Mouse (Mus musculus) lung, adult 2 months (tissue): Measurements from ENCODE around the gene Lipc. TPM values are rescaled to one million over a fixed set of nuclear protein-coding genes. Genes with fewer than 3 reads are reported as not detected.

Source experiments
- DNase-seq: peaks from one replicate; pipeline ENCODE4 v3.0.0; 2022
- H3K4me1 ChIP-seq: fragments of 200-500 bp; 2 replicates; pipeline ENCODE4 v1.6.1; 2011; ENCODE audit warnings: low read length; ENCODE audit not compliant: control insufficient read depth, insufficient read depth
- H3K4me3 ChIP-seq: fragments of 200-500 bp; replicated peaks from 2 replicates; pipeline ENCODE3; 2011; ENCODE audit warnings: low read depth, mild to moderate bottlenecking, control low read depth, low read length; ENCODE audit errors: extremely low read depth
- CTCF ChIP-seq: fragments of 200-500 bp; IDR thresholded peaks from 2 replicates; pipeline ENCODE4 v1.5.1; 2011; ENCODE audit warnings: mild to moderate bottlenecking, low read length, control low read depth; ENCODE audit not compliant: insufficient read depth
- POLR2A ChIP-seq: fragments of 200-500 bp; IDR thresholded peaks from 2 replicates; pipeline ENCODE4 v1.6.1; 2011; ENCODE audit warnings: low read depth, mild to moderate bottlenecking, control low read depth, low read length, borderline replicate concordance; ENCODE audit errors: extremely low read depth
- WGBS: fragments of 180-500 bp; shearing (Covaris S2); methylation state at CpG from one replicate; pipeline ENCODE4 v1.1.7; 2018; 5-methylcytosine and 5-hydroxymethylcytosine counted together
- polyA plus RNA-seq: library from polyadenylated mRNA; depleted of rRNA; stranded (reverse); fragments of >200 nt; gene quantifications from 2 replicates; pipeline ENCODE4 v1.2.3, GENCODE M21; 2012

Gene Lipc
- polyA plus RNA-seq, 1 experiment = 0.25 TPM

DNA sequence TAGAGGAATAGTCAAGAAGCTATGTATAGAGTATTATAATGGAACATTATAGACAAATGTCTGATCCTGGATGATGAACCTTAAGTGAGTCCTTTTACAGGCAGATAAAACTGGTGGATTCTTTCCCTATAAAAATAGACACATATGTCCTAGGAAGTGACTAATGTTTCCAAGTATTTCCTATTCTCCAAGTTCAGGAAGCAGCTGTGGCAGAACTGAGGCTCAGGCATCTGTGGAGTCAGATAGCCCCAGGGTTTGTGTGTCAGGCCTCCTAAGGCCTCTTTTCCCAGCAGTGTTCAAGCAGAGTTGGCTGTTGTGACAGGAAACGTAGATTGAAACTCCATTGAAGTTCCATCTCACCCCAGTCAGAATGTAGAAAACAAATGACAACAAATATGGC, 25.4 kb upstream of the Lipc start:
- TF ChIP-seq CTCF (no peak), POLR2A (no peak)
- Histone ChIP-seq H3K4me1 (no peaks in the 10 kb centered on the region), H3K4me3 (no peak overlapping the region)
- WGBS = 55% methylated on average over 1 of the region's 1 CpGs
- no peak for DNase-seq

DNA sequence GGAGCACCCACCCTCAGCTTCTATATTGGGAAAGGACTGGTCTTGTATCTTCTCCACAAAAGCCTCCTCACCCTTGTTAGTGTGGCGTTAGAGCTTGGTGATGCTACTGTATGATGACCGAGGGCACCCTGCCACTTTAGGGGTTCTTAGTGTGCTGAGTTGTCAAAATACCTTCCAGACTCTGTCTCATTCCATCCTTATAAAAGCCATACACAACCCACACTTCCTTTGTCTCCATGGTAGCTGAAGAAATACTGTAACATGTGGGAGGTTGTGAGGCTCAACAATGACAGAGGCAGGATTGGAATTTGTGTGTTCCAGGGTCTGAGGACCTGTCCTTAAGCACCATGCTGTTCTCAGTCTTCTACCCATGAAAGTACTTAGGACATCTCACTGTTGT, 23.9 kb upstream of the Lipc start:
- 91% methylated on average over 2 of the region's 2 CpGs for WGBS
- Histone ChIP-seq H3K4me1 (no peaks in the 10 kb centered on the region), H3K4me3 (no peak overlapping the region)
- no peak for DNase-seq
- TF ChIP-seq CTCF (no peak), POLR2A (no peak)

DNA sequence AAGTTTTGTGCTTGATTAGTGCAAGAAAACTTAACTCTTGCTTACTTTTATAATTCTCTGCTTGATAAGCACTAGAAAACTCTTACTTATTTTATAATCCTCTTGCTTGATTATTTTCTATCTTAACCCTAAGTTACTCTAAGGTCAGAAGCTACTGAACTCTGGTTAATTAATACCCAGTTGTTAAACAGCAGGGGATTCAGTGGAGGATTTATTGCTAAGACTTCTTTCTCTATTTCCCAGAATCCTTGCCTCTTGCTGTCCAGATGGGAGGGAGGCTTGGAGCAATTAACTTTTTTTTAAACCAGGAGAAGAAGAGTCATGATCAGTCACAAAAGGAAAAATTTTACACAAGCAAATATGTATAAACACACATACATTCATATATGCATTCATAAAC, 21.3 kb upstream of the Lipc start:
- no peak for DNase-seq
- Histone ChIP-seq H3K4me3 (no peak overlapping the region), H3K4me1 (no peaks in the 10 kb centered on the region)
- TF ChIP-seq CTCF (no peak), POLR2A (no peak)

DNA sequence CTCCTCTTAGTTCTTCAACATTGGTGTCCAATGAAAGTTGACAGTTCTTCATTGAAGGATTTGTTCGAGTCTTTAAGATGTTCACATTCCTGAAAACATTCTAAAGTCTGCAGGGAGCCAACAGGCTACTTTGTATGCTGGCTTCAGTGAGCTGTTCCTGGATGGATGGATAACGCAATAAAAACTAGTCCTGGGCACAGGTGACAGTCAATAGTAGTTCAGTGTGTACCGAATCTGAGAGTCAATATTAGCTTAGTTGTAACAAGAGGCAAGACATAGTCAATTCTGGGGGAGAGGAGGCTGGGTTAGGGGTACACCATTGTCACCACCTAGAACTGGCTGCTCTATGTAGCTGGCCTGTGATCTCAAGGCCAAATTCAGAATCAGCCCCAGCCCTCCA, 17.2 kb upstream of the Lipc start:
- no peak for DNase-seq
- no peak overlapping the region for H3K4me3 ChIP-seq
- WGBS = 65% methylated on average over 3 of the region's 3 CpGs
- H3K4me1 ChIP-seq = no peaks in the 10 kb centered on the region
- TF ChIP-seq CTCF (no peak), POLR2A (no peak)

DNA sequence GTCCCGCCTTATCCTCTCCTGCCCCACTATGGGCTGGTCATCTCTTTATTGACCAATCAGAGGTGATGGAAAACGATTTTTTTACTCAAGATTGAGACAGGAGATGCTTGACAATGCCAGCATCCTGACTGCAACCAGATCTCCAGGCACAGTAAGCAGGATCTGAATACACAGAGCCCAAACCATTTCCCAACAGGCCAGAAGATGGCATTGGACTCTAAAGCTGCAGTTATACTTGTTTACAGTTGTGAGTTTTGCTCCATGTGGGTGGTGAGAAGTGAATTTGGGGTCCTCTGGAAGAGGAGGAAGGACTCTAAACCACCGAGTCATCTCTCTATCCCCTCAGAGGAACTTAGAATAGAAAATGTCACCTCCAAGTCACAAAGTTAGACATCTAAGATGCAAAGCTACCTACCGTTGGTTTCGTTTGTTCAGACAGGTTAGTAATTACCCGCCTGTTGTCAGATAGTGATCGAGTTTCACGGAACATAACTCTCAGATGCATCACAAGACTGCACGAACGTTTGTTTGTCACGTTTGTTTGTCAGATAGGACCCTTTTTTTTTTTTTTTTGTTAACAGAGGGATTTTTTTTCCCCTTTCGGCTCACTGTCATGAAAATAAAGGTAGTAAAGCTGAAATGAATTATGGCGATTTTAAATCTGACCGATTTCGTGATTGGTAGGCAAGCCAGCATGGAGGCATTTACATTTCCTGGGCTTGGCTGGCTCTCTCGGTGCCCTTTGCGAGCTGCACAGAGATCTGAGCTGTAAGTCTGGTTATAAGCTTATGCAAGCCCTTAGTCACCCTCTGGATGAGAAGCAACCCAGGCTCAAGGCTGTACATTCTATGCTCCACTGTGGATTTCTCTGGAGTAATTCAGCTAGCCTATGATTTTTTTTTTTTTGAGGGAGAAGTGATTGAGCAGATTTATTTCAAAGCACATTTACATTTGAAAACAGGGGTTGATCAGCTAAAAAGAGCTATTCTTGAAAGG, 14.3 kb upstream of the Lipc start:
- WGBS = 79% methylated on average over 17 of the region's 17 CpGs
- TF ChIP-seq POLR2A (no peak), CTCF (no peak)
- no peak for DNase-seq
- H3K4me1 ChIP-seq = no peaks in the 10 kb centered on the region
- H3K4me3 ChIP-seq = no peak overlapping the region

DNA sequence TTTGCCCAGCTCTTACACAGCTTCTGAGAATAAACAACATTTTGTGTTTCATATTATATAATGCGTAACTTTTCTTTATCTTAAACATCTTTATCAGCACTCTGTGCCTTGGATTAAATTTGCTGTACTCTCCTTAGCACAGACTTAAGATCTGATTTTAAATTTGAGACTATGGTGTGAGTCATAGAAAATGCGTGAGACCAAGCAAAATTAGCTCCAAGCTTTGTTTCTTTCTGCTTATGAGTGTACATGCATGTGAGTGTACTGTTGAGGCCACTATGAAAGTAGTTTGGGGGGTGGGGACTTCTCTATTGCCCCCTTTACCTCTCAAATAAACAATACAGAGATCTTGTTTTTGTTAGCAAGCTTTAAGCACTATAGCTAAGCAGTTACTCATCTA, 13.4 kb upstream of the Lipc start:
- Histone ChIP-seq H3K4me1 (no peaks in the 10 kb centered on the region), H3K4me3 (no peak overlapping the region)
- WGBS = 81% methylated on average over 2 of the region's 2 CpGs
- TF ChIP-seq CTCF = no peak
- TF ChIP-seq POLR2A = no peak
- DNase-seq = no peak

DNA sequence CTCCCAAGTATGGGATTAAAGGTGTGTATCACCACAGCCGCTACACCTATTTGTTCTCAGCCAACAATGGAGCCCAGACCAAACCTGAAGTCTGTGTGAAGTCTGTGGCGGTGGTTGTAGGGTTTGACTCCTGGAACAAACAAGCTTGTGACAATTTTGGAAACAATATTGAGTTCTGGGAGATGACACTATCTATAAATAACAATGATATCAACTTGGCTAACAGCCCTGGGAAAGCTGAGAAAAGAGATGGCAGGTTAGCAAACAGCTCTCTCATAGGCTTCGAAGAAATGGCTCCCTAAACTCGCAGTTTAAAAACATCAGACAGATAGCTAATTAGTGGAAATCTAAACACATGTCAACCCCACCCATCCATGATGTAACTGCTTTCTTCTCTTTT, 13.0 kb upstream of the Lipc start:
- TF ChIP-seq CTCF = no peak
- no peak for TF ChIP-seq POLR2A
- Histone ChIP-seq H3K4me1 (no peaks in the 10 kb centered on the region), H3K4me3 (no peak overlapping the region)
- DNase-seq = no peak
- WGBS = 59% methylated on average over 4 of the region's 4 CpGs

DNA sequence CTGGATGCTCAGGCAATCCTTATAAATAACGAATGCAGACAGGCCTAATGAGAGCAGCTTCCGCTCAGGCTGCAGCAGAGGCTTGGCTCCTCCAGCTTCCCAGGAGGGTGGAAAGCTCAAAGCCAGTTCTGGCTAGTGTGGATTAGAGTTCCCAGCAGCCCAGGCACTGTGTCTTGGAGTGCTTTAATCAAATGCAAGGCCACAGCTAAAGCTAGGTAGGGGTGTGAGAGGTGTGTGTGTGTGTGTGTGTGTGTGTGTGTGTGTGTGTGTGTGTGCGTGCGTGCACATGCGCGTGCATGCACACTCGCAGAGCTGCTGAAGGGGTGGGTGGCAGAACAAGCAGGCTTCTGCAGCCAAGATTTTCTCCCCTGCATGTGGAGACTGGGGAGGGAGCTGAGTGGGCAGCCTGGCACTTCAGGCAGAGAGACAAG, 11.4 kb upstream of the Lipc start:
- DNase-seq = no peak
- no peak overlapping the region for H3K4me3 ChIP-seq
- no peaks in the 10 kb centered on the region for H3K4me1 ChIP-seq
- TF ChIP-seq CTCF = no peak
- TF ChIP-seq POLR2A = no peak
- 85% methylated on average over 7 of the region's 7 CpGs for WGBS

DNA sequence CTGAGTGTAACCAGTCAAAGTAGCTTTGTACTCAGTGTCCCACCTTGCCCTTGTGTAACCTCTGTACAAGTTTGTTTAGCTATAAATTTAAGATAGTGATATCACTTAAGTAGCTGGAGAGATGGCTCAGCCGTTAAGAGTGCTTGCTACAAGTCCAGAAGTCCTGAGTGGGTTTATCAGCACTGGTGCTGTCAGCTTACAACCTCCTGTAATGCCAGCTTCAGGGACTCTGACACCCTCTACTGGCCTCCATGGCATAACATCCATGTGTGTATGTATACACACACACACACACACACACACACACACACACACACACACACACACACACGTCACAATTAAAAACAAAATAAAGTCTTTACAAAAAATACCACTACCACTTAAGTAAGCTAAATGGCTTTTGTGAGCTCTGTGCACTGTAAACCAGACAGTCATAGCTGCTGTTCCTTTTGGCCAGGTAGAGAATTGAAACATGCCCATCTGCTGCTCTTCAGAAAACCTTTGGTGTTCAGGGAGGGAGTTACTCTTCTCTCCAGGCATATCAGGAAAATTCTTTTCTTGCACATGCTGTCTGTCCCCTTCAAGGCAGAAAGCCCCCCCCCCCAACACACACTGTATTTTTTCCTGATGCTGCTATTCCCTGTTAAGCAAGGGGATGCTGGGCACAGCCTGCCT, 10.9 kb upstream of the Lipc start:
- no peak overlapping the region for H3K4me3 ChIP-seq
- no peak for DNase-seq
- 70% methylated on average over 2 of the region's 2 CpGs for WGBS
- H3K4me1 ChIP-seq = no peaks in the 10 kb centered on the region
- TF ChIP-seq POLR2A (no peak), CTCF (no peak)
